Mouse (Mus musculus) left cerebral cortex, postnatal 36 days (tissue): ENCODE data around the gene Ddx43. TPM values are rescaled to one million over a fixed set of nuclear protein-coding genes. Genes with fewer than 3 reads are reported as not detected.

Experiments
- DNase-seq, 2 experiments: peaks; one replicate each; pipeline ENCODE4 v3.0.0; 2021 to 2022; ENCODE audit warnings: low spot score in 2 of 2, mixed read lengths in 1 of 2
- intact Hi-C: fragments of 180-260 bp; cut with DNase I; formaldehyde crosslinking; loops from one replicate; pipeline ENCODE4 v1.15.1; 2025
- total RNA-seq, 2 experiments: library from RNA; stranded (reverse); gene quantifications; 2 replicates each; pipeline ENCODE4 v1.2.3; 2021

Gene Ddx43
- total RNA-seq, 2 experiments from 2014 or later = not detected

GRCm38 (mm10) chr9:78369786-78370185, 25.8 kb upstream of the Ddx43 start:
- intact Hi-C loops = no loop called here
- DNase-seq = no peak

DNA sequence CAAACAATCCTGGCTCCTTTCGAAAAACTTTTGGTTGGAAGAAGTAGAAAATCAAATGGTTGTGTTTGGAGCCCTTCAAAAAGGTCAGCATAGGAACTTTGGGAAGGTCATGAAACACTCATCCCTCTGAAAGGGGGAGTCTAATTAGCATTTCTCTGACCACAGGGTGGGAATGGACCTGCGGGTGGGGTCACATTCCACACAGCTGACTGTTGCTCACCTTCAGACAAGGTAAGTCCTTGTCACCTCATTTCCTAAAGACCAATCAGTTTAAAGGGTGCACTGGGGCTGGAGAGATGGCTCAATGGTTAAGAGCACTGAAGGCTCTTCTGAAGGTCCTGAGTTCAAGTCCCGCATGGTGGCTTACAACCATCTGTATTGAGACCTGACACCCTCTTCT, 24.1 kb upstream of the Ddx43 start:
- intact Hi-C loops = no loop called here
- no peak for DNase-seq

DNA sequence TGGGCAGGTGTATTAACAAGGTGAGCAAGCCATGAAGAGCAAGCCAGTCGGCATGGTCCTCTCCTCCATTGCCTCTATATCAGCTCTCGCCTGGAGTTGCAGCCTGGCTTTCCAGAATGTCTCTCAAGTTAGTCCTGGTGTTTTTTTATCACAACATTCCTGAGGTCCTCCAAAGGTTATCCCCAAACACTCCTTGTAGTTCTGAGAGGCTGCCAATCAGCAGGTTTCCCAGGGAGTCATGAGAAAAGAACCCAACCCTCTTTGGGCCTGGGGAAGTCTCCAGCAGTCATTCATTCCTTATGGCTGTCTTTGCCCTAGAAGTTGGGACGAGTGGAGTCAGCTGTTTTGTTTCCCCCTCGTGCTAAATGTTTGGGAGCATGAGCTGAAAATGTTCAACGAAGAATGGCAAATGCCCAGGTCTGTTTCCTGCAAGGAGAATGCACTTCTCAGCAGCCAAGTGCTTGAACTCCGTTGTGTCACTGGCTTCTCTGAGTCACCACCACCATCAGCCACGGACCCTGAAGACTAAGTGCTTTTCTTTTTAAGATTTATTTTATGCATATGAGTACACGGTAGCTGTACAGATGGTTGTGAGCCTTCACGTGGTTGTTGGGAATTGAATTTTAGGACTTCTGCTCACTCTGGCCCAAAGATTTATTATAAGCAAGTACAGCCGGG, 22.6 kb upstream of the Ddx43 start:
- DNase-seq = no peak
- intact Hi-C loops = no loop called here

DNA sequence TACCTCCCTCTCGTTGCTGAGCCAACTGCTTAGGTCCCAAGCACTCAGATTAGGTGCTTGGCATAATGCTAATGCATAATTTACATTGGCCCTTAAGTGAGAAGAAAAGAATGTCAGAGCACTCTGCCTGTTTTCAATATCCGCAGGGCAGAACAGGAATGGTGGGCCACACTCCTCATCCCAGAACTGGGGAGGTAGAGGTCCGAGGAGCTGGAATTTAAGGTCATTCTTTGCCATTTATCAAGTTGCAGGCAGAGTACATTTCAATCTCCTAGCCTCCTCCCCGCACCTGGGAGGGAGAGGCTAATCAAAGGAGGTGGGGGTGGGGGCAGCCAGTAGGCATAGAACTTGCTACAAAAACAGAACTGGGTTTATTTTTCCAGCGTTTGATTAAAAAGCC, 21.2 kb upstream of the Ddx43 start:
- intact Hi-C loops = no loop called here
- no peak for DNase-seq

DNA sequence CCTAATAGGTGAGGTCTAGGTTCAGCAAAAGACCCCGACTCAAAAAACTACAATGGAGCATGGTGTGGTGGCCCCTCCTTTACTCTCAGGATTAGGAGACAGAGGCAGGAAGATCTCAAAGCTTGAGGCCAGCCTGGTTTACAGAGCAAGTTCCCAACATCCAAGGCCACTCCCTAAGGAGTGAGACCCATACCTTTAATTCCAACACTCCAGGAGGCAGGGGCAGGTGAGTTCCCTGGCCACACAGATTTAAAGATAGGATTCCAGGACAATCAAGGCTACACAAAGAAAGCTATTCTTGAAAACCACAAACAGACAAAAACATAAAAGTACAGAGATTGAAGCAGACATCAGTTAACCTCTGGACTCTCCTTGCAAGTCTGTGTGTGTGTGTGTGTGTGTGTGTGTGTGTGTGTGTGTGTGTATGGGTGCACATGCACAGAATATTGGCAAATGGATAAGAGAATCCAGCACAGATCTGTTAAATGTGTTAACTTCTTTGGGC, 20.6 kb upstream of the Ddx43 start:
- intact Hi-C loops = no loop called here
- DNase-seq = no peak

DNA sequence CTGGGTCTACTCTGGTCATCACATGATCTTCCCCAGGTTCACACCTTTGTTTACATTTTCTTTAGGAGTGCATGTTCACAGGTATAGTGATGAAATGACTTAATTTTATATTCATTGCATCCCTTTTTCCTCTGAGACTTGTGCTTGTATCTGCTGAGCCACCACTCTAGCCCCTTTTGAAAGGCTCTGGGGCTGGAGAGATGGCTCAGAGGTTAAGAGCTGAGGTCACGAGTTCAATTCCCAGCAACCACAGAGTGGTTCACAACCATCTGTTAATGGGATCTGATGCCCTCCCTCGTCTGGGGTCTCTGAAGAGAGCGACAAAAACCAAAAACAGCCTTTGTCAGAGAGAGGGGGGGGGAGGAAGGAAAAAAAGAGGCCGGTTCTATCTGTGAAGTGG, 20.1 kb upstream of the Ddx43 start:
- intact Hi-C loops = no loop called here
- DNase-seq = no peak

DNA sequence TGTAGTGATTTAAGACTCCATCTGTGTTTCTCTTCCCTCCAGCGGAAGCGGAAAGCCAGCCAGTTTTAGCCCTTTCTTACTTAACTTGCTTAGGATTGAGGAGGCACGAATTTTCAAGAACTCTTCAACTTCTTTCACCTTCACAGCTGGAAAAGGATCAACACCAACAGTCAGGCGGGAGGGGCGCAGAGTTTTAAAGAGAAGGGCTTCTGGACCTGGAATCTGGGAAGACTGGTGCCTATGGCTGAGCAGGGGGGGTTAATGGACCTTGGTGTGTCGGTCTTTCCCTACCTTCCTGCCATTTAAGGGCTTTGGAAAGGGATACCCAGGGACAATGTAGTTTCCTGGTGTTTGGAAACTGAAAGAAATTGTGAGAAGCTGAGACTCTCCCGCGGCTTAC, 18.0 kb upstream of the Ddx43 start:
- intact Hi-C loops = no loop called here
- DNase-seq = no peak

DNA sequence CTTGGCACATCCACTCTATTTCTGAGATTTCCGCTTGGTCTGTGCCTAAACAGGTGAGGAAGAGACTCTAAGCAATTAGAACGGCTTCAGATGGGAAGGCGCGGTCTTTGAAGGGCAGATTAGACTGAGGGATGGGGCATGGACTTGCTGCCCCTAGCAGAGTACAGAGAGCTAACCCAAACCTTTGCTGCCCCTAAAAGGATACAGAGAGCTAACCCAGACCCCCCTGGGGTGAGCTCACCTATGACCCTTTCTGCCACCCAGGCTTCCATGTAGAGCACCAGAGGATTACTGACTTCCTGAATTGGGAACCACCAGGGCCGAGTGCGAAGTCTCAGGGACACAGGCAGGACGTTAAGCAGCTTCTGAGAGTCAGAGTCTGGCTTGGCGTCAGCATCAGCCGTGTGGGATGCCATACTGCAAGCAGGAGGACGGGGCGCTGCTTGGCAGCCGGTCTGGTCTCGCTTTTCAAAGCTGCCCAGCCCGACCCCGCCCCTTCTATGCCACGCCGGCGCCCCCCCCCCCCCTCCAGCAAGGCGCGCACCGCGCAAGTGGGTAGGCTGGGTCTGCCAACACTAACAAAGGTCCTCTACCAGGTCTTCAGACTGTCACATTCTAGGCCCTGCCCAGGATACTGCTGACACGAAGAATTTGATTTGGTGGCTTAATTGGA, 17.3 kb upstream of the Ddx43 start, which contains the start of gene Ooep:
Gene Ooep (minus strand): TSS at position 613 of the 673 bp plus-strand sequence.
- intact Hi-C loops = no loop called here
- DNase-seq = no peak

DNA sequence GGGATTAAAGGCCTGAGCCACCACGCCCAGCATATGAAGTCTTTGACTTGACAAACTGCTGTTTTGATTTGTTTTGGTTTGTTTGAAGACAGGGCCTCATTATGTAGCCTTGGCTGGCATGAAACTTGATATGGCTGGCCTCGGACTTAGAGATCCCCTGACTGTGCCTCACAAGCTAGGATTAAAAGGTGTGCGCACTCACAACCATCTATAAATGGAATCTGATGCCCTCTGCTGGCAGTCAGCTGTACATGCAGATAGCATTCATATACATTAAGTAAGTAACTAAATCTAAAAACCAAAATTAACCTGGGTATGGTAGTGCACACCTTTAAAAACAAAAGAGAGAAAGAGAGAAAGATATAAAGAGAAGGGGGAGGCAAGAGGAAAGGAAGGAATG, 9.7 kb upstream of the Ddx43 start:
- intact Hi-C loops = no loop called here
- no peak for DNase-seq

DNA sequence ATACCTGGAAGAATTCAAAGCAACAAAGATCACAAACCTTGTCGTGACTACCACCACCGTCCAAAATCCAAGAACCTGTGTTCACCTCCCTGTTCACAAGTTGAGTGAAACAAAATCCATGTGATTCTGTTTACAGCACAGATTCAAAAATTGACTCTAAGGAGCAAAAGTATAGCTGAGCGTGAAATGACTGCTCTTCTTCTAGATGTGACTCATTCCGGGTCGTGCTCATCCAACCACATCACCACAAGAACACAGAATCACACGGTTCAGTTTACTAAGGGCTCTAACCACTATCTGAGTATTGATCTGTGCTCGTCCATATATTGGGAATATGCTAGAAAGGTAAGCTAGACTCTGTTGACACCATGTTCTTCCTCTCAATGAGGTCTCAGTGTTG, 8.6 kb upstream of the Ddx43 start:
- intact Hi-C loops = no loop called here
- DNase-seq = no peak

GRCm38 (mm10) chr9:78389981-78390380, 5.6 kb upstream of the Ddx43 start:
- no peak for DNase-seq
- intact Hi-C loops = no loop called here

DNA sequence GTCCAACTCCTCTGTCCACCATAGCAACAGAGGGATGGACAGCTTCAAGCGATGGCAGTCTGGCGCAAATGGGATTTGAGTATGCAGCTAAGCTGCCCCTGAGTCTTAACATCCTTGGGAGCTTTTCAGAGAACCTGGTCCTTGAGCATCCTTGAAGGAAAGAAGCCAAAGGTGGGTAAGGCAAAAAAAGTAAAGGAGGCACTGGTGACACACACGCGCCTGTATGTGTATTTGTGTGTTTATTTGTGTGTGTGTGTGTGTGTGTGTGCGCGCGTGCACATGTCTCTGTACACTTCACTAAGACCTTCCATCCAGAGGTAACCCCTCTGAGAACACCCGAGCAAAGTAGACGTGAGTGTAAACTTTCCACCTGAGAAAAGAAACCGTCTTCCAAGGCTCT, 1.8 kb upstream of the Ddx43 start:
- DNase-seq = no peak
- intact Hi-C loops = no loop called here

- intact Hi-C loops = no loop called here
- DNase-seq = no peak
These were observed 975 bp upstream of the Ddx43 start for GRCm38 (mm10) chr9:78394602-78395001.

- DNase-seq = no peak
- intact Hi-C loops = no loop called here
These were observed 340 bp upstream of the Ddx43 start for GRCm38 (mm10) chr9:78395244-78395629.

DNA sequence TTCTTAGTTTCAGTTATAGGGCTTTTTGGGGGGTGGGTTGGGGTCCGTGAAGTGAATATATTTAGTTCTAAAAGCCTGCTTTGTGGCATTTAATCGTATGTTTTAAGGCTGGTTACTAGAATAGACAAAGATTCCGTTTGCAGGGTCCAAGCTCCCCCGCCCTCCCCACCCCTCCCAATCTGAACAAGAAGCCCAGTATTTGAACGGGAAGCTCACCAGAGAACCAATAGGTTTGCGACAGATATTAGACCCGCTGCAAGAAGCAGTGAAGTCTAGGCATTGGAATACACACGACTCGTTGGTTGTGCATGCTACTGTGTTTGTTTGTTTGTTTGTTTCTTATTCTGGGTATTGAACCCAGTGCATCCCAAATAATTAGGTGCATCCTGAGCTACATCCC, 940 bp downstream of the Ddx43 start:
- no peak for DNase-seq
- intact Hi-C loops = no loop called here

GRCm38 (mm10) chr9:78400570-78400969, 5.0 kb downstream of the Ddx43 start:
- no peak for DNase-seq
- intact Hi-C loops = no loop called here

DNA sequence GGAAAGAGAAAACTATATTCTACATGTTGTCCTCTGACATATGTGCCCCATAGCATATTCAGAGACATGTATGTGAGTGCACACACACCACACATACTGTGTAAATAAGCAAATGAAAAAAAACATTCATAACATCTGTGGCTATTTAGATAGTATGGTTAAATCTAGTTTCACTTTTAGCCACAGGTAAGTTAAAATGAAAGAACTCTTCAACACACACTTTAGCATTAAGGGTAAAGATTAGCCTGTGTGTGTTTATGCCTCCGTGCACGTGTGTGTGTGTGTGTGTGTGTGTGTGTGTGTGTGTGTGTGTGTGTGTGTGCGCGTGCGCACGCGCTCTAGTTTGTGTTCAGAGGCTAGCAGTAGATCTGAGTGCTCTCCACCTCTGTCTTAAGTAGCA, 6.0 kb downstream of the Ddx43 start:
- no peak for DNase-seq
- intact Hi-C loops = no loop called here

DNA sequence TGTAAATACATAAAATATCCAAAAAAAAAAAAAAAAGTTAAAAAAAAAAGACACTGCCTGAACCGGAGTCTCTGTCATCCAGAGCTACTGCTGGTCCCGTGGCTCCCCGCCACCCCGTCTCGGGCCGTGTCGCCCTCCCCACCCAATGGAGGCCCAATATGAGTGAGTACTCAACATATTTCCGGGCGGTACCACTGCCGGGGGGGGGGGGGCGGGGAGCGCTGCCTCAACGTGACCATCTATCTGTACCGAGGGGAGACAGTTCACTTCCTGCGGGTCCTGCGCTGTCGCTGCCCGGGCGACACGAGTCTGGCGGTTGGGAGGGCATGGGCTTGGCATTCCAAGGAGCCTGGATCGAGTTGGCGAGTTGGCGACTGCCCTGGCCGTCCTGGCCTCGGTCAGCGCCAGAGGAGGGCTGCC, 31.8 kb downstream of the Ddx43 start:
- no peak for DNase-seq
- intact Hi-C loops = no loop called here

DNA sequence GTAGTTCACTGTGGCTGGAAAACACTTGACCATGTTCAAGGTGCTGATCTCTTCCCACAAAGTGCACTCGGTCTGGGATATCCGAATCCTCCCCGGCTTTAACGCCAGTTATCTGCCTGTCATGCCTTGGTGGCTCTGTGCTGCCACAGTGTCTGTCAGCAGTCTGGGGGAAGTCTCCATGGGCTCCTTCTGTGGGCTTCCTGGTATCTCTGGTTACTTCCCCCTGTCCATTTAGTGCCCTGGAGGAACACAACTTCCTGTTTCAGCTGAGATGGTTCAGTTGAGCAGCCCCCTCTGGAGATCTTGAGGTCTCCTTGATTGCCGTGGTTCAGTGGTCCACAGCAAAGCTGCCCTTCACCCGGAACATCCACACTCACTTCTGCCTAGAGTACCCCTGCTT, 32.6 kb downstream of the Ddx43 start:
- no peak for DNase-seq
- intact Hi-C loops = no loop called here

GRCm38 (mm10) chr9:78428870-78429432, 33.4 kb downstream of the Ddx43 start:
- intact Hi-C loops = no loop called here
- DNase-seq = no peak

GRCm38 (mm10) chr9:78429551-78429950, 34.0 kb downstream of the Ddx43 start:
- no peak for DNase-seq
- intact Hi-C loops = no loop called here
